In the genomic region with DNA sequence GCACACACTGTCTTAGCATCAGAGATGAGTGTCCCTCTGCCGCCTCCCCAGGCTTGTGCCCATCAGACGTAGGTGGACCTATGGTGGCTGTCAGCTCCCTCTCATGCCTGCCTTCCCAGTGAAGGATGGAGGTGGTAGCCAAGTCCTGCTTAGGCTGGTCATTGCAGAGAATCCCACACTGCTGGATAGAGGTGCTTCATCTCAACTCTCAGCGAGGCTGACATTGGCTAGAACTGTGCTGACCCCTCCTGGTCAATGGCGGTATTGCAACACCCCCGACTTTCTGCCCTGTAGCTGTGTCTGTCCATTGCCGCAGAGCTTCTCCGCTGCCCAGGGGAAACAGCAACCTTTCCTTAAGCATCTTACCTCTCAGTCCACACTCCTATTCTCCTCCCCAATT, we compare ENCODE assay signal across 9 mouse cellular contexts. TPM values are rescaled to one million over a fixed set of nuclear protein-coding genes. Genes with fewer than 3 reads are reported as not detected.
DNase-seq lines count a peak whose midpoint lies in the region; ATAC-seq and TF ChIP-seq lines count a peak whose summit lies in the region.
"Had no signal": no experiment of that assay in that cellular context is flagged by ENCODE, and none has a peak within 500 bp of the region (broad histone marks: within the 10 kb centered on the region; RNA-seq: fewer than 3 reads in every experiment).

No protein-coding gene starts in this region.

- H3K27ac ChIP-seq in heart, postnatal 0 days (ENCODE audit: low read depth): no peak overlapping the region
- no peak overlapping the region for H3K27ac ChIP-seq in liver, postnatal 0 days (ENCODE audit: low read depth)
- H3K27ac ChIP-seq in neural tube, embryonic 13.5 days (replicated peaks): no peak overlapping the region
- no peak overlapping the region for H3K27ac ChIP-seq in stomach, postnatal 0 days (replicated peaks)

- peak; percentile 89 for DNase-seq in CD4-positive, CD25-positive, alpha-beta regulatory T cell, adult 2 months (ENCODE audit: low read depth, low spot score)
- DNase-seq in brain, adult 2 months (ENCODE audit: low read depth, low spot score): peak; percentile 92
- DNase-seq in heart, postnatal 0 days (ENCODE audit: low spot score): peak; percentile 75
- peak; percentile 85 to 95 for DNase-seq in kidney, postnatal 25 days
- peak; percentile 90 for DNase-seq in liver, postnatal 0 days
- DNase-seq in stomach, postnatal 0 days (ENCODE audit: low spot score): peak; percentile 91

- peaks cover 18% of the 10 kb centered on the region for H3K27me3 ChIP-seq in heart, postnatal 0 days (ENCODE audit: control insufficient read depth, insufficient read depth, low read length)
- peaks cover 9% of the 10 kb centered on the region; the same call in 1 of the 2 replicates for H3K27me3 ChIP-seq in liver, postnatal 0 days (ENCODE audit: insufficient read depth, low read length)
- peaks cover 26% of the 10 kb centered on the region for H3K27me3 ChIP-seq in neural tube, embryonic 13.5 days
- H3K27me3 ChIP-seq in stomach, postnatal 0 days (ENCODE audit: control insufficient read depth, insufficient read depth, low read length): no peaks in the 10 kb centered on the region

- H3K4me2 ChIP-seq in heart, postnatal 0 days (ENCODE audit: low read depth, low read length): no peak overlapping the region
- H3K4me2 ChIP-seq in liver, postnatal 0 days (ENCODE audit: low read depth, low read length): no peak overlapping the region
- no peak overlapping the region for H3K4me2 ChIP-seq in neural tube, embryonic 13.5 days
- H3K4me2 ChIP-seq in stomach, postnatal 0 days (replicated peaks; ENCODE audit: low read depth): no peak overlapping the region

- 12% methylated on average over 7 of the region's 7 CpGs for WGBS in heart, postnatal 0 days
- WGBS in liver, postnatal 0 days (ENCODE audit: insufficient replicate concordance): 10% methylated on average over 7 of the region's 7 CpGs
- 23% methylated on average over 7 of the region's 7 CpGs for WGBS in neural tube, embryonic 13.5 days
- WGBS in stomach, postnatal 0 days: 17% methylated on average over 7 of the region's 7 CpGs

- TF ChIP-seq CTCF in heart, postnatal 0 days (IDR thresholded peaks at IDR 0.05; ENCODE audit: low read depth): peak; percentile 99
- peak; percentile 99 for TF ChIP-seq CTCF in liver, postnatal 0 days (IDR thresholded peaks at IDR 0.05; ENCODE audit: low read depth)
- peak; percentile 99 for TF ChIP-seq CTCF in stomach, postnatal 0 days (IDR thresholded peaks at IDR 0.05; ENCODE audit: low read depth)

- no peaks in the 10 kb centered on the region for H3K36me3 ChIP-seq in heart, postnatal 0 days (replicated peaks; ENCODE audit: control insufficient read depth, insufficient read depth, low read length)
- H3K36me3 ChIP-seq in liver, postnatal 0 days (replicated peaks; ENCODE audit: insufficient read depth, low read length): no peaks in the 10 kb centered on the region
- H3K36me3 ChIP-seq in neural tube, embryonic 13.5 days: no peaks in the 10 kb centered on the region
- H3K36me3 ChIP-seq in stomach, postnatal 0 days (ENCODE audit: control insufficient read depth, insufficient read depth, low read length): peaks cover 2% of the 10 kb centered on the region; the same call in 1 of the 2 replicates

- peak; percentile 74 for ATAC-seq in erythroid progenitor cell, adult 5-6 weeks (replicated peaks; ENCODE audit: low FRiP score, poor library complexity, severe bottlenecking)
- peak; percentile 50 for ATAC-seq in heart, postnatal 0 days (ENCODE audit: insufficient read depth, low read depth)
- ATAC-seq in liver, postnatal 0 days: peak; percentile 51; the same call in 1 of the 2 replicates
- ATAC-seq in neural tube, embryonic 13.5 days (ENCODE audit: low read depth): peak; percentile 71
- ATAC-seq in stomach, postnatal 0 days (ENCODE audit: low FRiP score, low TSS enrichment): peak; percentile 52

- no peaks in the 10 kb centered on the region for H3K9me3 ChIP-seq in heart, postnatal 0 days (replicated peaks; ENCODE audit: control insufficient read depth, low read length)
- H3K9me3 ChIP-seq in liver, postnatal 0 days (ENCODE audit: low read length): no peaks in the 10 kb centered on the region
- no peaks in the 10 kb centered on the region for H3K9me3 ChIP-seq in neural tube, embryonic 13.5 days
- no peaks in the 10 kb centered on the region for H3K9me3 ChIP-seq in stomach, postnatal 0 days (ENCODE audit: control insufficient read depth, low read length)

- TF ChIP-seq EP300 in heart, postnatal 0 days (IDR thresholded peaks at IDR 0.05; ENCODE audit: low read depth): no peak
- no peak for TF ChIP-seq EP300 in liver, postnatal 0 days (IDR thresholded peaks at IDR 0.05; ENCODE audit: low read depth)
- no peak for TF ChIP-seq EP300 in stomach, postnatal 0 days (optimal IDR thresholded peaks at IDR 0.05)

- no peak overlapping the region for H3K9ac ChIP-seq in heart, postnatal 0 days (replicated peaks; ENCODE audit: low read depth, low read length)
- no peak overlapping the region for H3K9ac ChIP-seq in liver, postnatal 0 days (replicated peaks)
- H3K9ac ChIP-seq in neural tube, embryonic 13.5 days: no peak overlapping the region
- H3K9ac ChIP-seq in stomach, postnatal 0 days (ENCODE audit: low read length): no peak overlapping the region

- H3K4me1 ChIP-seq in heart, postnatal 0 days (ENCODE audit: control insufficient read depth, insufficient read depth): no peaks in the 10 kb centered on the region
- H3K4me1 ChIP-seq in liver, postnatal 0 days (ENCODE audit: insufficient read depth): no peaks in the 10 kb centered on the region
- H3K4me1 ChIP-seq in neural tube, embryonic 13.5 days (replicated peaks): peaks cover 9% of the 10 kb centered on the region
- H3K4me1 ChIP-seq in stomach, postnatal 0 days (replicated peaks; ENCODE audit: control insufficient read depth, insufficient read depth): no peaks in the 10 kb centered on the region

- H3K4me3 ChIP-seq in heart, postnatal 0 days (ENCODE audit: low read depth, low read length): no peak overlapping the region
- H3K4me3 ChIP-seq in liver, postnatal 0 days (ENCODE audit: low read depth, low read length): no peak overlapping the region
- no peak overlapping the region for H3K4me3 ChIP-seq in neural tube, embryonic 13.5 days
- H3K4me3 ChIP-seq in stomach, postnatal 0 days (ENCODE audit: low read depth, low read length): no peak overlapping the region
- H3K4me3 ChIP-seq: erythroblast, embryonic 14.5 days had no signal

RNA-seq across cellular contexts. Expression of a gene that starts 15.1 kb away (rescaled TPM):
- total RNA-seq in erythroid progenitor cell, adult 5-6 weeks (2015; ENCODE audit: low replicate concordance): 44.7 and 45.3 TPM in 2 replicates
- 8.9 and 10.3 TPM in 2 replicates for total RNA-seq in erythroid progenitor cell, adult 5-6 weeks (2017; ENCODE audit: low replicate concordance)
- 70.8 and 98.8 TPM in 2 replicates for total RNA-seq in heart, postnatal 0 days (2014; rRNA removed; ENCODE audit: low replicate concordance)
- polyA plus RNA-seq in heart, postnatal 0 days (2015; fragmentation: Nextera tagmentation; extraction: Ambion mirVana): 49.2 and 50.7 TPM in 2 replicates
- 25.0 and 26.0 TPM in 2 replicates for polyA plus RNA-seq in liver, postnatal 0 days (2015; fragmentation: Nextera tagmentation; extraction: Ambion mirVana)
- polyA plus RNA-seq in neural tube, embryonic 13.5 days (2015; fragmentation: Nextera tagmentation; extraction: Ambion mirVana): 61.8 and 62.9 TPM in 2 replicates
- polyA plus RNA-seq in stomach, postnatal 0 days (2015; fragmentation: Nextera tagmentation; extraction: Ambion mirVana): 63.7 and 64.7 TPM in 2 replicates

RNA-seq across cellular contexts. Expression of a gene that starts 39.7 kb away (rescaled TPM):
- 5.8 TPM in 1 of 2 replicates, not detected in the other for total RNA-seq in erythroid progenitor cell, adult 5-6 weeks (2015; ENCODE audit: low replicate concordance)
- total RNA-seq in erythroid progenitor cell, adult 5-6 weeks (2017; ENCODE audit: low replicate concordance): not detected in 2 replicates
- 21.6 and 67.5 TPM in 2 replicates for total RNA-seq in heart, postnatal 0 days (2014; rRNA removed; ENCODE audit: low replicate concordance)
- 9.9 and 11.6 TPM in 2 replicates for polyA plus RNA-seq in heart, postnatal 0 days (2015; fragmentation: Nextera tagmentation; extraction: Ambion mirVana)
- polyA plus RNA-seq in liver, postnatal 0 days (2015; fragmentation: Nextera tagmentation; extraction: Ambion mirVana): 2.3 and 3.0 TPM in 2 replicates
- 11.9 and 14.7 TPM in 2 replicates for polyA plus RNA-seq in neural tube, embryonic 13.5 days (2015; fragmentation: Nextera tagmentation; extraction: Ambion mirVana)
- 47.7 and 51.6 TPM in 2 replicates for polyA plus RNA-seq in stomach, postnatal 0 days (2015; fragmentation: Nextera tagmentation; extraction: Ambion mirVana)
- polyA plus RNA-seq: erythroblast, embryonic 14.5 days had no signal

RNA-seq across cellular contexts. Expression of a gene that starts 51.9 kb away (rescaled TPM):
- total RNA-seq in erythroid progenitor cell, adult 5-6 weeks (2015; ENCODE audit: low replicate concordance): not detected in 2 replicates
- not detected in 2 replicates for total RNA-seq in erythroid progenitor cell, adult 5-6 weeks (2017; ENCODE audit: low replicate concordance)
- not detected in 2 replicates for total RNA-seq in heart, postnatal 0 days (2014; rRNA removed; ENCODE audit: low replicate concordance)
- not detected in 2 replicates for polyA plus RNA-seq in heart, postnatal 0 days (2015; fragmentation: Nextera tagmentation; extraction: Ambion mirVana)
- polyA plus RNA-seq in liver, postnatal 0 days (2015; fragmentation: Nextera tagmentation; extraction: Ambion mirVana): not detected in 2 replicates
- polyA plus RNA-seq in neural tube, embryonic 13.5 days (2015; fragmentation: Nextera tagmentation; extraction: Ambion mirVana): 0.39 and 0.71 TPM in 2 replicates
- polyA plus RNA-seq in stomach, postnatal 0 days (2015; fragmentation: Nextera tagmentation; extraction: Ambion mirVana): 0.39 and 0.73 TPM in 2 replicates
- polyA plus RNA-seq: erythroblast, embryonic 14.5 days had no signal
